In genomic region chr19:21990970-21991369, GRCm38 (mm10) we compare ENCODE assay signal across 12 mouse cellular contexts.
DNase-seq lines count a peak whose midpoint lies in the region; ATAC-seq lines count a peak whose summit lies in the region.
"Had no signal": no experiment of that assay in that cellular context is flagged by ENCODE, and none has a peak within 500 bp of the region (broad histone marks: within the 10 kb centered on the region; RNA-seq: fewer than 3 reads in every experiment).

No protein-coding gene starts in this region.

- no peaks in the 10 kb centered on the region for H3K27me3 ChIP-seq in liver, embryonic 12.5 days (replicated peaks)
- H3K27me3 ChIP-seq: forebrain, embryonic 15.5 days; hindbrain, embryonic 15.5 days had no signal

- H3K9ac ChIP-seq in liver, embryonic 12.5 days, result no peak overlapping the region
- H3K9ac ChIP-seq: forebrain, embryonic 15.5 days; hindbrain, embryonic 15.5 days had no signal

- H3K36me3 ChIP-seq in liver, embryonic 12.5 days, result no peaks in the 10 kb centered on the region
- H3K36me3 ChIP-seq: forebrain, embryonic 15.5 days; hindbrain, embryonic 15.5 days had no signal

- 68% methylated on average over 4 of the region's 4 CpGs for WGBS in liver, embryonic 12.5 days (ENCODE audit: insufficient replicate concordance)

- DNase-seq in kidney, postnatal 14 days, result peak; percentile 8
- DNase-seq in kidney, adult 18-20 months, result no peak
- peak; percentile 24 for DNase-seq in adrenal gland, postnatal 14 days
- DNase-seq in fat pad, adult 2 months (ENCODE audit: extremely low read depth, low read depth, low spot score), result peak; percentile 51
- DNase-seq in heart, postnatal 4 days, result peak; percentile 40
- no peak for DNase-seq in spleen, adult 12 weeks (ENCODE audit: low spot score)
- DNase-seq: cerebellum, postnatal 36 days; thymus, postnatal 25 days had no signal

- no peaks in the 10 kb centered on the region for H3K4me1 ChIP-seq in liver, embryonic 12.5 days
- H3K4me1 ChIP-seq: hindbrain, embryonic 15.5 days had no signal

- H3K9me3 ChIP-seq in liver, embryonic 12.5 days (replicated peaks), result no peaks in the 10 kb centered on the region
- H3K9me3 ChIP-seq: forebrain, embryonic 15.5 days; hindbrain, embryonic 15.5 days had no signal

- no peak overlapping the region for H3K4me2 ChIP-seq in liver, embryonic 12.5 days
- H3K4me2 ChIP-seq: forebrain, embryonic 15.5 days; hindbrain, embryonic 15.5 days had no signal

- H3K4me3 ChIP-seq in liver, embryonic 12.5 days, result no peak overlapping the region
- H3K4me3 ChIP-seq: forebrain, embryonic 15.5 days; hindbrain, embryonic 15.5 days had no signal

- no peak overlapping the region for H3K27ac ChIP-seq in liver, embryonic 12.5 days
- H3K27ac ChIP-seq: hindbrain, embryonic 15.5 days had no signal

- no peak for ATAC-seq in liver, embryonic 12.5 days
- no peak for ATAC-seq in activated CD4-positive, CD25-positive, alpha-beta regulatory T cell, adult 4 months

Comparison
In these comparisons a context has a peak if more than half of its experiments do, and no peak if none do; other contexts are left out.
1. DNase-seq: peak in kidney, postnatal 14 days (single experiment), adrenal gland, postnatal 14 days (single experiment), fat pad, adult 2 months (single experiment) and heart, postnatal 4 days (single experiment); none in kidney, adult 18-20 months (single experiment) and spleen, adult 12 weeks (single experiment).